Mouse (Mus musculus) left cerebral cortex, postnatal 10 days (tissue): ENCODE results near the gene Gria3. TPM values are rescaled to one million over a fixed set of nuclear protein-coding genes. Genes with fewer than 3 reads are reported as not detected.

Source experiments
- DNase-seq, 2 experiments: peaks; one replicate each; pipeline ENCODE4 v3.0.0; 2021 to 2022; ENCODE audit warnings: low spot score in 2 of 2, mixed read lengths in 1 of 2; ENCODE audit errors: extremely low spot score in 1 of 2
- intact Hi-C: fragments of 180-260 bp; cut with DNase I; formaldehyde crosslinking; loops from one replicate; pipeline ENCODE4 v1.15.1; 2025
- microRNA-seq: library from miRNA; unstranded; fragments of <30 nt; microRNA quantifications from one replicate; pipeline ENCODE4 v1.2.0, GENCODE M21; 2022
- total RNA-seq, 2 experiments: library from RNA; stranded (reverse); gene quantifications; 2 replicates each; pipeline ENCODE4 v1.2.3; 2021

Gene Gria3
- total RNA-seq, 2 experiments from 2014 or later = 128 to 134 TPM

- DNase-seq = no peak
- intact Hi-C loops = loop anchor here (10.0 kb wide), 1 partner anchor 121 kb away; no protein-coding TSS in a partner anchor
Observed at GRCm38 (mm10) chrX:41535886-41536285, 135.2 kb downstream of the Gria3 start.

- intact Hi-C loops = no loop called here
- DNase-seq = no peak
Observed at GRCm38 (mm10) chrX:41562296-41563060, 161.8 kb downstream of the Gria3 start.

- intact Hi-C loops = no loop called here
- DNase-seq = no peak
Observed at GRCm38 (mm10) chrX:41564898-41565297, 164.2 kb downstream of the Gria3 start.

- peak in 1 of 2 experiments; percentile 5 for DNase-seq
- intact Hi-C loops = no loop called here
Observed at GRCm38 (mm10) chrX:41573079-41573478, 172.4 kb downstream of the Gria3 start.

- no peak for DNase-seq
- intact Hi-C loops = no loop called here
Observed at GRCm38 (mm10) chrX:41578797-41579196, 178.1 kb downstream of the Gria3 start.

GRCm38 (mm10) chrX:41587692-41588091 is 187.0 kb downstream of the Gria3 start:
- intact Hi-C loops = no loop called here
- DNase-seq = no peak

- DNase-seq = no peak
- intact Hi-C loops = no loop called here
Observed at GRCm38 (mm10) chrX:41607181-41607580, 206.5 kb downstream of the Gria3 start.

- intact Hi-C loops = no loop called here
- DNase-seq = peak; percentile 8 to 17
Observed at GRCm38 (mm10) chrX:41614920-41615319, 214.3 kb downstream of the Gria3 start.

GRCm38 (mm10) chrX:41616928-41617327 is 216.3 kb downstream of the Gria3 start:
- no peak for DNase-seq
- intact Hi-C loops = no loop called here

GRCm38 (mm10) chrX:41618396-41618795 is 217.7 kb downstream of the Gria3 start:
- no peak for DNase-seq
- intact Hi-C loops = no loop called here

GRCm38 (mm10) chrX:41633576-41633975 is 232.9 kb downstream of the Gria3 start:
- intact Hi-C loops = no loop called here
- DNase-seq = no peak

GRCm38 (mm10) chrX:41644954-41645353 is 244.3 kb downstream of the Gria3 start:
- intact Hi-C loops = no loop called here
- no peak for DNase-seq

DNA sequence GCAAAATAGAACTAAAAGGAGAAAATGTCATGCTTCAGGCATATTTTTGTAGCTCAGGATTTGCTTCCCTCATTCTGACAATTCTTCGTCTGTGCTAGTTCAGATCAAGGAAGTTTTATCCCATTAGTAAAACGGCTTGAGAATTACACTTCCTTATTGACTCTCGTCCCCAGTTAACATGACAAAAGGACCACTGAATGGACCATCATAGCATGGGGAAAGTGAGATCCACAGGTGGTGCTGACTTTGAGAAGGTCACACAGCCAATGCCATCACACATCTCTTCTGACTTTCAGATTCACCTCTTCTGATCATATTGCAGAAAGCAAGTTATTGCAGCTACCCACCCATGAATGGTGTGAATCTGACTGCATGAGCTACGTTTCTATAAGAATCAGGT is 257.1 kb downstream of the Gria3 start:
- DNase-seq = no peak
- intact Hi-C loops = no loop called here

DNA sequence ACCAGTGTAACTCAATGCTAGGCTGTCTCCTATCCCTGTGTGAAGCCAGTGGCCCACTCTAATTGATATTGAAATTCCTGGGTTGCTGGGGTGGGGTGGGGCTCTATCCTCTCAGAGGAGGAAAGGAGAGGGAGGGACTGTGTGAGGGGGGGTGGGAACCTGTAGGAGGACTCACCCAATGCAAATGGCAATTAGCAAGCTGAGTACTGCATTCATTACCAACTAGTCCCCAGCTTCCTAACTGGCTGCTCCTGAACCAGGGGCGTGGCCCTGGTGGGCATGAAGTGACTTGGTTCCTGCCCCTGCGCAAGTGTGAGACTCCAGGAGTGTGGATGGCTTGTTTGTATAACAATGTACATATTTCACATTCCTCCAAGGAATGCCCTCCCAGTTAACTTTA is 288.2 kb downstream of the Gria3 start:
- DNase-seq = no peak
- intact Hi-C loops = no loop called here

DNA sequence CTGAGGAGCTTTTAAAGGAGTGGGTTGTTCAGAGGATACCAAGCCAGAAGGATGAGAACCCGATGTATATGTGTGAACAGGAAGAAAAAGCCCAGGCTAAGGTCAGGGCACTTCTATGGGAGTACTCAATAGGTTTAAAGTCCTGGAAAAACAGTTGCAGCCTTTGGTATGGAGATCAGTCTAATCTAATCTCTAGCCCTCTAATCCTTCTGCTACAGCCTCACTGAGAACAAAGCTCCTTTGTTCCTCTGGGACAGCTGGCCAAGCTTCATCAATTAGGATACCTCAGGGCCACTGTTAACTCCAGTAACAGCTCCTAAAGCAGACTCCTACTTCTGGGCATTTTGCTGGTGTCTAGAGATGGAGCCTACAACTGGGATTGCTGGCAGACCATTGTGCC is 291.4 kb downstream of the Gria3 start:
- intact Hi-C loops = no loop called here
- DNase-seq = no peak

Small RNA genes within 50 kb of the gene (microRNA-seq; reads per million reads assigned to microRNA genes)
- gene Gm22413 = not detected
